Mouse (Mus musculus) cortical plate, adult 2 months (tissue): ENCODE measurements around the gene Hspa4l.

Source experiments
- CTCF ChIP-seq: fragments of 200-500 bp; IDR thresholded peaks from 2 replicates; pipeline ENCODE4 v1.5.1; 2011; ENCODE audit warnings: mild to moderate bottlenecking, control low read depth, low read length; ENCODE audit not compliant: insufficient read depth; ENCODE audit errors: extremely low read depth
- POLR2A ChIP-seq: fragments of 200-500 bp; IDR thresholded peaks from 2 replicates; pipeline ENCODE4 v1.6.1; 2011; ENCODE audit warnings: mild to moderate bottlenecking, low read length, control low read depth; ENCODE audit not compliant: insufficient read depth; ENCODE audit errors: extremely low read depth

GRCm38 (mm10) chr3:40798054-40798453 is 53.8 kb downstream of the Hspa4l start:
- no peak for TF ChIP-seq CTCF
- TF ChIP-seq POLR2A, result no peak
